Mouse (Mus musculus): ENCODE results near the gene Limd2.
"Not testable (repeated sequence)": the region's sequence is repeated elsewhere in the genome, so short reads cannot be mapped to it uniquely, and the experiment has no call there.

Gene Limd2

DNA sequence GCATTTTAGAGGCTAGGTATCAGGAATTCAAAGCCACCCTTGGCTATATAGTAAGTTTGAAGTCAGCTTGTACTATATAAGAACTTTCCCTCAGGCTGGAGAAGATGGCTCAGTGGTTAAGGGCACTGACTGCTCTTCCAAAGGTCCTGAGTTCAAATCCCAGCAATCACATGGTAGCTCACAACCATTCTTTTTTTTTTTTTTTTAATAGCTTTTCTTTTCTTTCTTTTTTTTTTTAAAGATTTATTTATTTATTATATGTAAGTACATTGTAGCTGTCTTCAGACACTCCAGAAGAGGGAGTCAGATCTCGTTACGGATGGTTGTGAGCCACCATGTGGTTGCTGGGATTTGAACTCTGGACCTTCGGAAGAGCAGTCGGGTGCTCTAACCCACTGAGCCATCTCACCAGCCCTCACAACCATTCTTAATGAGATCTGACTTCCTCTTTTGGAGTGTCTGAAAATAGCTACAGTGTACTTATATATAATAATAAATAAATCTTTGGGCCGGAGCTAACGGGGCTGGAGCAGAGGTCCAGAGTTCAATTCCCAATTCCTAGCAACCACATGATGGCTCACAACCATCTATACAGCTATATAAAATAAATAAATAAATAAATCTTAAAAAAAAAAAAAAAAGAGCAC lies 33.8 kb downstream of the Limd2 start:
- not testable (repeated sequence) for DNase-seq (ENCODE audit: low read depth, low spot score)

DNA sequence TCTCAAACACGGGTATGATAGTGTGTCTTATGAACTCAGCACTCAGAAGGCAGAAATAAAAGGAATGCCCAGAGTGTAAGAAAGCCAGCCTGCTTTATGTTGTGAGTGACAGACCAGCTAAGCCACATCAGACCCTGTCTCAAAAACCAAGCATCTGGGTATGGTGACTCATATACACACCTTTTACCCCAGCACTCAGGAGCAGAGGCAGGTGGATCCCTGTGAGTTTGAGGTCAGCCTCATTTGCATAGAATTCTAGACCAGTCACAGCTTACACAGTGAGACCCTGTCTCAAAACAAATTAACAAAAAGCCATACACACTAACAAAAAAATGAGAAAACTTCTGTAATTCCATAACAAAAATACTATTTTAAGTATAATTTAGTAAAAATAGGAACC lies 34.8 kb downstream of the Limd2 start:
- DNase-seq (ENCODE audit: low read depth, low spot score): no peak

DNA sequence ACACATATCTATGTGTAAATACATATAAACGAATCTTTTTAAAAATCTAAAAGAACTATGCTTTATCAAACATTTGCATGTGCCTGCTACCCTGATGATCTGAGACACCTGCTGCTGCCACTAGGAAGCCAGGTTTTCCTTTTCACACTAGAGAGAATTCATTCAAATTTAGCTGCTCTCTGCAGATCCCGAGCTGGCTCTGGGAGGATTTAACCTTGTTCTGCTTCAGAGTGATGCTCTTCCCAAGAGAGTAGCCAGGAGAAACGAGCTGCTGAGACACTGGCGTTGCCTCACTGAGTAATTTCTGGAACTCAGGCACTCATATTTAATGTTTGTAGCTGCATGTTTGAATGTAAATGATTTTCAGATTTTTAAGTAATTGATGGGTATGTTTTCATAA lies 35.9 kb downstream of the Limd2 start:
- peak; percentile 65 for DNase-seq (ENCODE audit: low read depth, low spot score)

DNA sequence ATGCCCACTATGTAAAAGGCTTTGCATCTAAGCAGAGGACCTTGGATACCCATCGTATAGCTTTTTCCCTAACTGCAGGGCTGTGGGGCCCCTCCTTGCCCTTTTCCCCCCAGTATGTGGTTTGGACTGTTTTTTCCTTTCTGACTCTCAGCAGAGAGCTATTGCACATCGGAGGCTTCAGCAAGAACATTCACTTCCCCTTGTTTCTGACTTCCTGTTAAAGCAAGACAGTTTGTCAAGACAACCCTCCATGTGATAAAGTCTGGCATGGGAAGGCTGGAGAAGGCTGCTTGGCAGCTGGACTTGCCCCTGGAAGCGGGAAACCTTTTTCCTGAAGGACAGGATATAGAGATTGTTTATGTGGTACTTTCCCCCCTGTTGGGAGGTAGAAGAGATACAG lies 37.9 kb downstream of the Limd2 start:
- DNase-seq (ENCODE audit: low read depth, low spot score): peak; percentile 35

DNA sequence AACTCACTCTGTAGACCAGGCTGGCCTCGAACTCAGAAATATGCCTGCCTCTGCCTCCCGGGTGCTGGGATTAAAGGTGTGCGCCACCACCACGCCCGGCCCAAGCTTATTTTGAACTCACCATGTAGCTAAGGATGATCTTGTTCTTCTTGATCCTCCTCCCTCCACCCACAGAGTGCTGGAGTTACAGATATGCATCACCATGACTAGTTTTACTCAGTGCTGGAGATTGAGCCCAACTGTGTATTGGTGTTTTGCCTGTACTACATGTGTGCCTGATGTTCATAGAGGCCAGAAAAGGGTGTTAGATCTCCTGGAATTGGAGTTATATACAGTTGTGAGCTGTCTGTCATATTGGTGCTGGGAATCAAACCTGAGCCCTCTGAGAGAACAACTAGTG lies 38.4 kb downstream of the Limd2 start:
- DNase-seq (ENCODE audit: low read depth, low spot score): no peak

DNA sequence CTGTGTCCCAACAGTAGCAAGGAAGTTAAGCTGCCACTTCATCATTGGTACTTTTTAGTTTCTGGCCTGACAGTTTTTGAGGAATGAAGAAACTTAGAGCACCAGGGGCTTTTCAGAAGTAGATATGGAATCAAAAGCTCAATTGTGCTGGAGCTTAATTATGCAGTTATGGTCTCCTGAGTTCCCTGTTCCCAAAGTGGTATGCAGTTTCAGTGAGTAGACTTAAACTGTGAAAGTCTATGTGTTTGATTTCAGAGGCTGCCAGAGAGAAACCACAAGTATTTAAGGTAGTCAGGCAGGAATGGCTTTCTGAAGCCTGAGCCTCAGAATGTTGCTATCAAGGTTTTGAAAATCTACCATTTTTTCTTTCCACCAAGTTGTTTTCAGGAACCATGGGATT lies 49.0 kb downstream of the Limd2 start:
- DNase-seq (ENCODE audit: low read depth, low spot score): no peak

Data from brain, adult 2 months (tissue).